Comparison of ENCODE assay signal across 29 mouse cellular contexts in the genomic region with DNA sequence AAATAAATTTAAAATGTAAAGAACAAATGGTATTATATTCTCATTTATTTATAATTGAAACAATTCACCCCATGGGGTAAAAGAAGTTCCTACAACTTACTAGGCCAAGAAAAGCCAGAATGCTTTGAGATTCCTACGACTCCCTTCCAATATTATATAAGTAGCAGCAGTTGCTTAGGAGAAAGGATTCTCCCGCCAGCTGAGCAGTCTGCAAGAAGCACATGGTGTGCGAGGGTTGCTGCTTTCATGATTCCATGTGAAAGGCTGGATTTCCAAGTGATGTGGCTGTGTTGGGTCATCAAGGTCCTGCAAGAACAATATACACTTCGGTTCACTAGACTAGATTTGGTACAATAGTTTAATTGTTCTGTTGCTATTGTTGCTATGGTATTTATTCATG.
DNase-seq lines count a peak whose midpoint lies in the region; ATAC-seq and TF ChIP-seq lines count a peak whose summit lies in the region.
"Had no signal": no experiment of that assay in that cellular context is flagged by ENCODE, and none has a peak within 500 bp of the region (broad histone marks: within the 10 kb centered on the region; RNA-seq: fewer than 3 reads in every experiment).

No protein-coding gene starts in this region.

- intact Hi-C loops in left cerebral cortex, postnatal 14 days (cut with DNase I), result loop anchor here (10.0 kb wide), 1 partner anchor 589 kb away; no protein-coding TSS in a partner anchor
- intact Hi-C loops in left cerebral cortex, postnatal 4 days (cut with DNase I), result no loop called here

- no peak overlapping the region for H3K9ac ChIP-seq in midbrain, postnatal 0 days (replicated peaks; ENCODE audit: low read length, poor library complexity, severe bottlenecking)
- no peak overlapping the region for H3K9ac ChIP-seq in lung, postnatal 0 days (replicated peaks; ENCODE audit: low read depth)
- H3K9ac ChIP-seq: embryonic facial prominence, embryonic 13.5 days; forebrain, embryonic 13.5 days; heart, embryonic 13.5 days; hindbrain, embryonic 12.5 days; limb, embryonic 15.5 days; liver, embryonic 14.5 days; lung, embryonic 14.5 days; neural tube, embryonic 12.5 days; stomach, embryonic 15.5 days had no signal

- H3K9me3 ChIP-seq in midbrain, postnatal 0 days (ENCODE audit: low read length), result no peaks in the 10 kb centered on the region
- H3K9me3 ChIP-seq in lung, postnatal 0 days (ENCODE audit: low read length), result no peaks in the 10 kb centered on the region
- H3K9me3 ChIP-seq: embryonic facial prominence, embryonic 13.5 days; forebrain, embryonic 13.5 days; heart, embryonic 13.5 days; hindbrain, embryonic 12.5 days; limb, embryonic 15.5 days; neural tube, embryonic 12.5 days; stomach, embryonic 15.5 days had no signal

- TF ChIP-seq EP300 in lung, postnatal 0 days (IDR thresholded peaks at IDR 0.05), result no peak

- no peak overlapping the region for H3K4me3 ChIP-seq in midbrain, postnatal 0 days (ENCODE audit: low read depth, low read length)
- no peak overlapping the region for H3K4me3 ChIP-seq in lung, postnatal 0 days (ENCODE audit: low read depth, low read length)
- H3K4me3 ChIP-seq: embryonic facial prominence, embryonic 13.5 days; erythroblast, embryonic 14.5 days; forebrain, embryonic 13.5 days; heart, embryonic 13.5 days; hindbrain, embryonic 12.5 days; limb, embryonic 15.5 days; neural tube, embryonic 12.5 days; stomach, embryonic 15.5 days had no signal

- ATAC-seq in midbrain, postnatal 0 days (ENCODE audit: low FRiP score), result no peak
- no peak for ATAC-seq in lung, postnatal 0 days
- ATAC-seq: activated CD4-positive, CD25-positive, alpha-beta regulatory T cell, adult 4 months; forebrain, embryonic 13.5 days had no signal

- DNase-seq in left cerebral cortex, postnatal 14 days (ENCODE audit: low spot score in 2 of 2), result peak; percentile 25 to 30
- no peak for DNase-seq in left cerebral cortex, postnatal 4 days
- DNase-seq in brain, embryonic 14.5 days (ENCODE audit: low read depth), result peak; percentile 41
- peak; percentile 13 for DNase-seq in layer of hippocampus, adult 9-10 months (ENCODE audit: low spot score)
- DNase-seq in right cerebral cortex, postnatal 36 days (ENCODE audit: low spot score in 2 of 2), result peak; percentile 5 to 8
- no peak for DNase-seq in midbrain, postnatal 0 days (ENCODE audit: low spot score)
- no peak for DNase-seq in lung, postnatal 0 days (ENCODE audit: low spot score)
- DNase-seq: adrenal gland, adult 8-10 months; cerebellum, adult 8-10 months; cerebellum, postnatal 36 days; embryo, embryonic 11 days; gastrocnemius, postnatal 14 days; heart, adult 18-20 months; heart, postnatal 14 days; kidney, adult 11 months; lung, embryonic 14.5 days; lung, postnatal 4 days; midbrain, embryonic 14.5 days; thymus, adult 18-20 months had no signal

- no peaks in the 10 kb centered on the region for H3K36me3 ChIP-seq in midbrain, postnatal 0 days (ENCODE audit: insufficient read depth, low read length)
- no peaks in the 10 kb centered on the region for H3K36me3 ChIP-seq in lung, postnatal 0 days (ENCODE audit: insufficient read depth, low read length)
- H3K36me3 ChIP-seq: embryonic facial prominence, embryonic 13.5 days; heart, embryonic 13.5 days; hindbrain, embryonic 12.5 days; limb, embryonic 15.5 days; neural tube, embryonic 12.5 days; stomach, embryonic 15.5 days had no signal

- TF ChIP-seq POLR2A in brain, embryonic 14.5 days (IDR thresholded peaks at IDR 0.05; ENCODE audit: borderline replicate concordance, extremely low read depth, insufficient read depth, insufficient read length, poor library complexity, severe bottlenecking), result no peak

- H3K27me3 ChIP-seq in midbrain, postnatal 0 days (ENCODE audit: insufficient read depth, low read length), result no peaks in the 10 kb centered on the region
- no peaks in the 10 kb centered on the region for H3K27me3 ChIP-seq in lung, postnatal 0 days (replicated peaks; ENCODE audit: insufficient read depth, low read length)
- H3K27me3 ChIP-seq: embryonic facial prominence, embryonic 13.5 days; forebrain, embryonic 13.5 days; heart, embryonic 13.5 days; hindbrain, embryonic 12.5 days; limb, embryonic 15.5 days; neural tube, embryonic 12.5 days; stomach, embryonic 15.5 days had no signal

- WGBS in midbrain, postnatal 0 days, result 62% methylated on average over 4 of the region's 4 CpGs
- 68% methylated on average over 4 of the region's 4 CpGs for WGBS in lung, postnatal 0 days

- no peak overlapping the region for H3K27ac ChIP-seq in midbrain, postnatal 0 days (ENCODE audit: low read depth, low read length)
- H3K27ac ChIP-seq in lung, postnatal 0 days (ENCODE audit: low read length), result no peak overlapping the region
- H3K27ac ChIP-seq: embryonic facial prominence, embryonic 13.5 days; forebrain, embryonic 13.5 days; heart, embryonic 13.5 days; hindbrain, embryonic 12.5 days; limb, embryonic 15.5 days; liver, embryonic 14.5 days; neural tube, embryonic 12.5 days; stomach, embryonic 15.5 days had no signal

- TF ChIP-seq CTCF in brain, embryonic 14.5 days (IDR thresholded peaks at IDR 0.05; ENCODE audit: borderline replicate concordance, extremely low read depth, insufficient read depth, insufficient read length), result no peak
- no peak for TF ChIP-seq CTCF in midbrain, postnatal 0 days (IDR thresholded peaks at IDR 0.05)
- no peak for TF ChIP-seq CTCF in lung, postnatal 0 days (IDR thresholded peaks at IDR 0.05)

- no peaks in the 10 kb centered on the region for H3K4me1 ChIP-seq in midbrain, postnatal 0 days (ENCODE audit: insufficient read depth, low read length)
- no peaks in the 10 kb centered on the region for H3K4me1 ChIP-seq in lung, postnatal 0 days (ENCODE audit: insufficient read depth, low read depth, low read length)
- H3K4me1 ChIP-seq: embryonic facial prominence, embryonic 13.5 days; forebrain, embryonic 13.5 days; heart, embryonic 13.5 days; hindbrain, embryonic 12.5 days; limb, embryonic 15.5 days; neural tube, embryonic 12.5 days; stomach, embryonic 15.5 days had no signal

- no peak overlapping the region for H3K4me2 ChIP-seq in midbrain, postnatal 0 days (ENCODE audit: low read depth, low read length, poor library complexity, severe bottlenecking)
- no peak overlapping the region for H3K4me2 ChIP-seq in lung, postnatal 0 days (replicated peaks; ENCODE audit: low read depth, low read length)
- H3K4me2 ChIP-seq: embryonic facial prominence, embryonic 13.5 days; forebrain, embryonic 13.5 days; heart, embryonic 13.5 days; hindbrain, embryonic 12.5 days; limb, embryonic 15.5 days; lung, embryonic 14.5 days; neural tube, embryonic 12.5 days; stomach, embryonic 15.5 days had no signal

Comparison
In these comparisons a context has a peak if more than half of its experiments do, and no peak if none do; other contexts are left out.
1. DNase-seq: peak in left cerebral cortex, postnatal 14 days (2 of 2), brain, embryonic 14.5 days (single experiment), layer of hippocampus, adult 9-10 months (single experiment) and right cerebral cortex, postnatal 36 days (2 of 2); none in left cerebral cortex, postnatal 4 days (single experiment), midbrain, postnatal 0 days (single experiment) and lung, postnatal 0 days (single experiment).